Mouse (Mus musculus) limb, embryonic 12.5 days (tissue): ENCODE measurements around the gene Ifi213. TPM values are rescaled to one million over a fixed set of nuclear protein-coding genes. Genes with fewer than 3 reads are reported as not detected.
"Not testable (repeated sequence)": the region's sequence is repeated elsewhere in the genome, so short reads cannot be mapped to it uniquely, and the experiment has no call there.

Experiments
- ATAC-seq: fragments of 200-750 bp; cut with Nextera tagmentation; 2 replicates; pipeline ENCODE4 v1.8.0; 2017; ENCODE audit warnings: low read depth, moderate TSS enrichment; ENCODE audit not compliant: insufficient number of reproducible peaks, insufficient read depth, low FRiP score, low TSS enrichment
- H3K27ac ChIP-seq: fragments of 300-500 bp; sonication (generic); 2 replicates; pipeline ENCODE4 v1.5.1; 2016; ENCODE audit warnings: mild to moderate bottlenecking, moderate library complexity
- H3K27me3 ChIP-seq: fragments of 300-500 bp; sonication (generic); 2 replicates; pipeline ENCODE4 v1.6.1; 2016; ENCODE audit warnings: mild to moderate bottlenecking, moderate library complexity
- H3K36me3 ChIP-seq: fragments of 300-500 bp; sonication (generic); 2 replicates; pipeline ENCODE4 v1.6.1; 2016; ENCODE audit warnings: mild to moderate bottlenecking, moderate library complexity
- H3K4me1 ChIP-seq: fragments of 300-500 bp; sonication (generic); replicated peaks from 2 replicates; pipeline ENCODE4 v1.6.1; 2016
- H3K4me2 ChIP-seq: fragments of 300-500 bp; sonication (generic); 2 replicates; pipeline ENCODE4 v1.6.1; 2016; ENCODE audit warnings: mild to moderate bottlenecking, moderate library complexity
- H3K4me3 ChIP-seq: fragments of 300-500 bp; sonication (generic); replicated peaks from 2 replicates; pipeline ENCODE4 v1.5.1; 2016; ENCODE audit warnings: mild to moderate bottlenecking
- H3K9ac ChIP-seq: fragments of 300-500 bp; sonication (generic); replicated peaks from 2 replicates; pipeline ENCODE4 v1.6.1; 2016; ENCODE audit warnings: mild to moderate bottlenecking, moderate library complexity
- H3K9me3 ChIP-seq: fragments of 300-500 bp; sonication (generic); 2 replicates; pipeline ENCODE4 v1.6.1; 2016; ENCODE audit warnings: mild to moderate bottlenecking, moderate library complexity
- WGBS: fragments of 180-500 bp; shearing (Covaris S2); methylation state at CpG from one replicate; pipeline ENCODE4 v1.1.7; 2016; 5-methylcytosine and 5-hydroxymethylcytosine counted together
- microRNA-seq: library from miRNA; unstranded; fragments of <30 nt; microRNA quantifications from one replicate; pipeline ENCODE4, GENCODE M21; 2017
- polyA plus RNA-seq: library from polyadenylated mRNA; unstranded; fragments of >200 nt; fragmentation: Nextera tagmentation; extraction: Ambion mirVana; gene quantifications from 2 replicates; pipeline ENCODE4 v1.2.1, GENCODE M21; 2016

Ifi213 gene
- polyA plus RNA-seq, 1 experiment from 2014 or later = not detected

- WGBS = 83% methylated on average over 5 of the region's 5 CpGs
- H3K27ac ChIP-seq, H3K36me3 ChIP-seq, H3K27me3 ChIP-seq, ATAC-seq, H3K9me3 ChIP-seq, H3K4me1 ChIP-seq, H3K4me2 ChIP-seq, H3K4me3 ChIP-seq, H3K9ac ChIP-seq: not testable (repeated sequence)
Measured at GRCm38 (mm10) chr1:173550491-173551050, 48.5 kb downstream of the Ifi213 start.

DNA sequence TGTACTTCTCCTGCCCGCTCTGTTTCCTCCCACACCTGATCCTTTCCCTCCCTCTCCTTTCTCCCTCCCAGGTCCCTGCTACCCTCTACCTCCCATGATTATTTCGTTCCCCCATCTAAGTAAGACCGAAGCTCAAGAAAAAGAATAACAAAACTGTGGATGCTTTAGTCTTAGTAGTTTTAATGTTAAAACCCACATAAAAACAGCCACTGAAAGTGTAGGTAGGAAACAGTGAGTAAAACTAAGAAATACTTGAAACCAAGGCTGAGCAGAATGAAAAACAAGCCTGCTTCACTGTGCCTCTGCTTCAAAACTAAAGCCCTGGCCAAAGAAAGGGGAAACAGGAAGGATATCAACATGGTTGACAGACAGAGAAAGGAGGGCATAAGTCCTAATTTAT, 50.3 kb downstream of the Ifi213 start:
- H3K9me3 ChIP-seq, H3K36me3 ChIP-seq, H3K4me1 ChIP-seq, H3K4me3 ChIP-seq, H3K27me3 ChIP-seq, H3K27ac ChIP-seq, H3K9ac ChIP-seq, H3K4me2 ChIP-seq, ATAC-seq: not testable (repeated sequence)
- 86% methylated on average over 3 of the region's 3 CpGs for WGBS

- not testable (repeated sequence) for H3K9ac ChIP-seq, H3K9me3 ChIP-seq, H3K4me2 ChIP-seq, H3K4me3 ChIP-seq, H3K36me3 ChIP-seq, H3K27ac ChIP-seq, H3K4me1 ChIP-seq, H3K27me3 ChIP-seq, ATAC-seq
- WGBS = 89% methylated on average over 3 of the region's 3 CpGs
Measured at GRCm38 (mm10) chr1:173535791-173536190, 63.3 kb downstream of the Ifi213 start, which contains the start of gene Ifi214. Gene Ifi214 (minus strand): TSS chr1:173535957.

DNA sequence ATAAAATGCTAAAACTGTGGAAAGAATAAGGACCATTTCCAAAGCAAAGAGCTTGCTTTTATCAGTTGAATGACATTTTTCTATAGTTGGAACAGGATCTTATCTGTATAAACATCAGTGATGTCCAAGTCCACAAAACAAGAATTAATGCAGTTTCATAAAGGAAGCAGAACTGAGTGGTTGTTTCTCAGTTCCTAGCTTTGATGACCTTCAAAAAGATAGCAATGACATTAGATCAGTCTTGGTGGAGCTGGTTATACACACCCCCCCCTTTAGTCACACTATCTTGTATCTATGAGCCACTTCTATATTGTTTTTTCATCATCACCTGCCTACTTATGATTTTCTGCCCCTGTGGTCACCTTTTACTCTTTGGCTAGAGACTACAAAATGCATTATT, 77.6 kb downstream of the Ifi213 start:
- Histone ChIP-seq H3K27me3 (no peaks in the 10 kb centered on the region), H3K9me3 (no peaks in the 10 kb centered on the region), H3K4me2 (no peak overlapping the region), H3K9ac (no peak overlapping the region), H3K27ac (no peak overlapping the region), H3K4me3 (no peak overlapping the region), H3K36me3 (no peaks in the 10 kb centered on the region), H3K4me1 (no peaks in the 10 kb centered on the region)
- no peak for ATAC-seq

Small RNA genes lying within 50 kb of the gene (microRNA-seq; reads per million reads assigned to microRNA genes)
- gene Gm44339 = not detected
- not detected for gene Gm44481

Other genes with a start within 250 kb of the Ifi213 start
- 1.1 and 1.5 TPM in 2 replicates for gene Aim2, start 248.4 kb downstream of the Ifi213 start, polyA plus RNA-seq
- gene Cadm3, start 231.6 kb downstream of the Ifi213 start, polyA plus RNA-seq = 0.50 and 0.61 TPM in 2 replicates
- not detected in 2 replicates for gene Ifi206, start 108.2 kb downstream of the Ifi213 start, polyA plus RNA-seq
- gene Ifi214, start 63.3 kb downstream of the Ifi213 start, polyA plus RNA-seq = not detected in 2 replicates
- gene Ifi209, start 31.6 kb upstream of the Ifi213 start, polyA plus RNA-seq = not detected in 2 replicates
- gene Ifi208, start 74.4 kb upstream of the Ifi213 start, polyA plus RNA-seq = not detected in 2 replicates
- gene Ifi207, start 142.5 kb upstream of the Ifi213 start, polyA plus RNA-seq = 0.29 and 0.36 TPM in 2 replicates
- gene Ifi204, start 167.7 kb upstream of the Ifi213 start, polyA plus RNA-seq = 0.46 and 0.49 TPM in 2 replicates